Mouse (Mus musculus): ENCODE measurements at regions not wholly inside any gene's neighbourhood (a gene's known extent, or its start where the extent isn't known, plus 50 kb on each side); places are given as distances from the start of the nearest gene placed in this dataset.

GRCm38 (mm10) chr5:24239006-24239405, 74.2 kb downstream of the Nupl2 start:
- TF ChIP-seq CTCF (IDR thresholded peaks at IDR 0.05; ENCODE audit: borderline replicate concordance, extremely low read depth, insufficient read depth, insufficient read length) (no peak), POLR2A (IDR thresholded peaks at IDR 0.05; ENCODE audit: borderline replicate concordance, extremely low read depth, insufficient read depth, insufficient read length, poor library complexity, severe bottlenecking) (no peak)
